Mouse (Mus musculus) midbrain, embryonic 16.5 days (tissue): ENCODE data around the gene Gm45234. TPM values are rescaled to one million over a fixed set of nuclear protein-coding genes. Genes with fewer than 3 reads are reported as not detected.

Experiments
- ATAC-seq: fragments of 200-750 bp; cut with Nextera tagmentation; 2 replicates; pipeline ENCODE4 v1.8.0; 2017; ENCODE audit warnings: moderate TSS enrichment
- H3K27ac ChIP-seq: fragments of 300-500 bp; sonication (generic); 2 replicates; pipeline ENCODE4 v1.5.1; 2014; ENCODE audit warnings: mild to moderate bottlenecking, low read length, mixed read lengths
- H3K27me3 ChIP-seq: fragments of 300-500 bp; sonication (generic); 2 replicates; pipeline ENCODE4 v1.6.1; 2014; ENCODE audit warnings: low read depth, low read length, mixed read lengths; ENCODE audit not compliant: control insufficient read depth, insufficient read depth
- H3K36me3 ChIP-seq: fragments of 300-500 bp; sonication (generic); 2 replicates; pipeline ENCODE4 v1.6.1; 2014; ENCODE audit warnings: mild to moderate bottlenecking, low read length, moderate library complexity, mixed read lengths; ENCODE audit not compliant: control insufficient read depth, insufficient read depth
- H3K4me1 ChIP-seq: fragments of 300-500 bp; sonication (generic); 2 replicates; pipeline ENCODE4 v1.6.1; 2014; ENCODE audit warnings: mild to moderate bottlenecking, low read length, mixed read lengths; ENCODE audit not compliant: control insufficient read depth, insufficient read depth
- H3K4me2 ChIP-seq: fragments of 300-500 bp; sonication (generic); 2 replicates; pipeline ENCODE4 v1.6.1; 2014; ENCODE audit warnings: mild to moderate bottlenecking, low read length, mixed read lengths
- H3K4me3 ChIP-seq: fragments of 300-500 bp; sonication (generic); 2 replicates; pipeline ENCODE4 v1.5.1; 2014; ENCODE audit warnings: low read depth, mild to moderate bottlenecking, low read length, moderate library complexity, mixed read lengths
- H3K9ac ChIP-seq: fragments of 300-500 bp; sonication (generic); 2 replicates; pipeline ENCODE4 v1.6.1; 2014; ENCODE audit warnings: low read depth, low read length, mixed read lengths
- H3K9me3 ChIP-seq: fragments of 300-500 bp; sonication (generic); replicated peaks from 2 replicates; pipeline ENCODE4 v1.6.1; 2014; ENCODE audit warnings: mild to moderate bottlenecking, low read length, mixed read lengths; ENCODE audit not compliant: control insufficient read depth, poor library complexity, severe bottlenecking
- WGBS: fragments of 180-500 bp; shearing (Covaris S2); extraction: QIAGEN DNeasy Blood & Tissue Kit; methylation state at CpG from one replicate; pipeline ENCODE4 v1.1.7; 2014; 5-methylcytosine and 5-hydroxymethylcytosine counted together
- polyA plus RNA-seq: library from polyadenylated mRNA; unstranded; fragments of >200 nt; fragmentation: Nextera tagmentation; extraction: Ambion mirVana; gene quantifications from 2 replicates; pipeline ENCODE4 v1.2.1, GENCODE M21; 2015

The Gm45234 gene
- polyA plus RNA-seq, 1 experiment from 2014 or later = not detected

- Histone ChIP-seq H3K36me3 (no peaks in the 10 kb centered on the region), H3K9me3 (no peaks in the 10 kb centered on the region), H3K4me3 (no peak overlapping the region), H3K27me3 (no peaks in the 10 kb centered on the region), H3K9ac (no peak overlapping the region), H3K4me1 (no peaks in the 10 kb centered on the region), H3K4me2 (no peak overlapping the region), H3K27ac (no peak overlapping the region)
- 82% methylated on average over 6 of the region's 6 CpGs for whole genome bisulfite sequencing
- no peak for ATAC-seq
Measured at GRCm38 (mm10) chr6:124722876-124723473, 32.8 kb downstream of the Gm45234 start.

GRCm38 (mm10) chr6:124720904-124721303 is 34.9 kb downstream of the Gm45234 start:
- no peak overlapping the region for H3K9ac ChIP-seq
- H3K4me2 ChIP-seq = no peak overlapping the region
- H3K9me3 ChIP-seq = no peaks in the 10 kb centered on the region
- H3K27ac ChIP-seq = no peak overlapping the region
- H3K27me3 ChIP-seq = no peaks in the 10 kb centered on the region
- no peak overlapping the region for H3K4me3 ChIP-seq
- peaks cover 15% of the 10 kb centered on the region for H3K36me3 ChIP-seq
- no peak for ATAC-seq
- H3K4me1 ChIP-seq = no peaks in the 10 kb centered on the region
- 56% methylated on average over 11 of the region's 11 CpGs for WGBS

- no peaks in the 10 kb centered on the region for H3K9me3 ChIP-seq
- no peaks in the 10 kb centered on the region for H3K27me3 ChIP-seq
- 69% methylated on average over 7 of the region's 7 CpGs for WGBS
Measured at GRCm38 (mm10) chr6:124719354-124719978, 36.4 kb downstream of the Gm45234 start.

GRCm38 (mm10) chr6:124718703-124719102 is 37.1 kb downstream of the Gm45234 start:
- Histone ChIP-seq H3K4me1 (peaks cover 4% of the 10 kb centered on the region), H3K9ac (0 out of 2 replicates have a peak overlapping the region, but pooled peaks have one; percentile 20), H3K9me3 (no peaks in the 10 kb centered on the region), H3K27ac (no peak overlapping the region), H3K4me2 (no peak overlapping the region), H3K4me3 (no peak overlapping the region), H3K27me3 (no peaks in the 10 kb centered on the region), H3K36me3 (peaks cover 28% of the 10 kb centered on the region)
- 64% methylated on average over 12 of the region's 16 CpGs for WGBS
- ATAC-seq = no peak

More at GRCm38 (mm10) chr6:124719354-124719978, 36.4 kb downstream of the Gm45234 start:
- H3K4me2 ChIP-seq = no peak overlapping the region
- no peaks in the 10 kb centered on the region for H3K4me1 ChIP-seq
- peaks cover 28% of the 10 kb centered on the region for H3K36me3 ChIP-seq
- no peak for ATAC-seq
- no peak overlapping the region for H3K27ac ChIP-seq
- H3K9ac ChIP-seq = no peak overlapping the region; the same call in 1 of the 2 replicates
- no peak overlapping the region for H3K4me3 ChIP-seq

- no peaks in the 10 kb centered on the region for H3K9me3 ChIP-seq
- no peak overlapping the region for H3K27ac ChIP-seq
- no peak for ATAC-seq
- peaks cover 28% of the 10 kb centered on the region for H3K36me3 ChIP-seq
- peaks cover 11% of the 10 kb centered on the region for H3K4me1 ChIP-seq
- H3K4me3 ChIP-seq = no peak overlapping the region
- no peaks in the 10 kb centered on the region for H3K27me3 ChIP-seq
- WGBS = 83% methylated on average over 13 of the region's 13 CpGs
- H3K9ac ChIP-seq = no peak overlapping the region
- H3K4me2 ChIP-seq = no peak overlapping the region
Measured at GRCm38 (mm10) chr6:124717968-124718367, 37.9 kb downstream of the Gm45234 start.

GRCm38 (mm10) chr6:124716864-124717490 is 38.8 kb downstream of the Gm45234 start:
- H3K4me2 ChIP-seq = no peak overlapping the region
- H3K36me3 ChIP-seq = peaks cover 28% of the 10 kb centered on the region
- no peak overlapping the region for H3K27ac ChIP-seq
- ATAC-seq = no peak
- H3K27me3 ChIP-seq = no peaks in the 10 kb centered on the region
- WGBS = 62% methylated on average over 20 of the region's 20 CpGs
- no peak overlapping the region for H3K9ac ChIP-seq
- H3K4me1 ChIP-seq = peaks cover 14% of the 10 kb centered on the region
- H3K9me3 ChIP-seq = no peaks in the 10 kb centered on the region
- no peak overlapping the region for H3K4me3 ChIP-seq

GRCm38 (mm10) chr6:124712918-124713317 is 42.9 kb downstream of the Gm45234 start:
- peak overlapping the region; percentile 98 for H3K4me3 ChIP-seq
- H3K36me3 ChIP-seq = peaks cover 28% of the 10 kb centered on the region
- WGBS = 23% methylated on average over 11 of the region's 11 CpGs
- H3K27me3 ChIP-seq = no peaks in the 10 kb centered on the region
- H3K4me2 ChIP-seq = peak overlapping the region; percentile 87
- H3K27ac ChIP-seq = peak overlapping the region; percentile 86; the same call in 1 of the 2 replicates
- no peak; the same call in 1 of the 2 replicates for ATAC-seq
- no peaks in the 10 kb centered on the region for H3K9me3 ChIP-seq
- H3K9ac ChIP-seq = peak overlapping the region; percentile 96
- H3K4me1 ChIP-seq = peaks cover 31% of the 10 kb centered on the region

GRCm38 (mm10) chr6:124711824-124712782 is 43.7 kb downstream of the Gm45234 start, which contains the start of the genes Emg1 and Phb2:
Gene Emg1, minus strand, starts transcription at chr6:124712178.
Gene Phb2, plus strand, starts transcription at chr6:124712336.
- ATAC-seq = peak; percentile 96
- WGBS = under 1% methylated on average over 73 of the region's 76 CpGs
- peak within 1 kb of the TSS; percentile 96 for H3K9ac ChIP-seq

More at GRCm38 (mm10) chr6:124711824-124712782, 43.7 kb downstream of the Gm45234 start, which contains the start of the genes Emg1 and Phb2:
- Histone ChIP-seq H3K27me3 (no peaks in the 10 kb centered on the region), H3K4me3 (peak within 1 kb of the TSS; percentile 98), H3K4me1 (peaks cover 31% of the 10 kb centered on the region), H3K27ac (peak within 1 kb of the TSS; percentile 86), H3K9me3 (no peaks in the 10 kb centered on the region), H3K4me2 (peak within 1 kb of the TSS; percentile 87), H3K36me3 (peaks cover 22% of the 10 kb centered on the region)
